Mouse (Mus musculus): ENCODE data around the gene Ttc30a1.
"Not testable (repeated sequence)": the region's sequence is repeated elsewhere in the genome, so short reads cannot be mapped to it uniquely, and the experiment has no call there.

Ttc30a1 gene

GRCm38 (mm10) chr2:75983091-75983490 lies 1.3 kb upstream of the Ttc30a1 start:
- DNase-seq (ENCODE audit: low spot score): no peak

GRCm38 (mm10) chr2:75982626-75983025 lies 859 bp upstream of the Ttc30a1 start:
- DNase-seq (ENCODE audit: low spot score): no peak

GRCm38 (mm10) chr2:75980933-75981439 lies 781 bp downstream of the Ttc30a1 start:
- DNase-seq (ENCODE audit: low spot score): not testable (repeated sequence)

- not testable (repeated sequence) for DNase-seq (ENCODE audit: low spot score)
Observed at GRCm38 (mm10) chr2:75977752-75978368, 3.9 kb downstream of the Ttc30a1 start, which contains the start of gene Ttc30a2. Gene Ttc30a2, minus strand, starts transcription at chr2:75978170.

- not testable (repeated sequence) for DNase-seq (ENCODE audit: low spot score)
Observed at GRCm38 (mm10) chr2:75976070-75976469, 5.7 kb downstream of the Ttc30a1 start.

- DNase-seq (ENCODE audit: low spot score): no peak
Observed at GRCm38 (mm10) chr2:75974131-75974530, 7.6 kb downstream of the Ttc30a1 start.

GRCm38 (mm10) chr2:75964972-75965371 lies 16.8 kb downstream of the Ttc30a1 start:
- peak; percentile 85 for DNase-seq (ENCODE audit: low spot score)

- peak; percentile 60 for DNase-seq (ENCODE audit: low spot score)
Observed at GRCm38 (mm10) chr2:75964512-75964911, 17.3 kb downstream of the Ttc30a1 start.

- DNase-seq (ENCODE audit: low spot score): peak; percentile 23
Observed at GRCm38 (mm10) chr2:75964051-75964450, 17.7 kb downstream of the Ttc30a1 start.

GRCm38 (mm10) chr2:75963211-75963840 lies 18.4 kb downstream of the Ttc30a1 start:
- no peak for DNase-seq (ENCODE audit: low spot score)

- DNase-seq (ENCODE audit: low spot score): peak; percentile 24
Observed at GRCm38 (mm10) chr2:75960366-75961330, 21.1 kb downstream of the Ttc30a1 start.

GRCm38 (mm10) chr2:75959850-75960365 lies 21.9 kb downstream of the Ttc30a1 start:
- DNase-seq (ENCODE audit: low spot score): no peak

GRCm38 (mm10) chr2:75959183-75959849 lies 22.5 kb downstream of the Ttc30a1 start:
- no peak for DNase-seq (ENCODE audit: low spot score)

GRCm38 (mm10) chr2:75955709-75956108 lies 26.1 kb downstream of the Ttc30a1 start:
- no peak for DNase-seq (ENCODE audit: low spot score)

GRCm38 (mm10) chr2:75953320-75953719 lies 28.4 kb downstream of the Ttc30a1 start:
- DNase-seq (ENCODE audit: low spot score): no peak

- no peak for DNase-seq (ENCODE audit: low spot score)
Observed at GRCm38 (mm10) chr2:75950685-75951084, 31.1 kb downstream of the Ttc30a1 start.

GRCm38 (mm10) chr2:75938117-75939063 lies 43.4 kb downstream of the Ttc30a1 start, which contains the start of gene Ttc30b:
Gene Ttc30b, minus strand, starts transcription at chr2:75938585.
- peak; percentile 92 for DNase-seq (ENCODE audit: low spot score)

GRCm38 (mm10) chr2:75937520-75938116 lies 44.1 kb downstream of the Ttc30a1 start:
- peak; percentile 26 for DNase-seq (ENCODE audit: low spot score)

- not testable (repeated sequence) for DNase-seq (ENCODE audit: low spot score)
Observed at GRCm38 (mm10) chr2:75936685-75937084, 45.1 kb downstream of the Ttc30a1 start.

GRCm38 (mm10) chr2:75933541-75933940 lies 48.2 kb downstream of the Ttc30a1 start:
- DNase-seq (ENCODE audit: low spot score): no peak

Data from adipocyte (in vitro differentiated cells).